Mouse (Mus musculus): Measurements from ENCODE around the gene Dusp16.

The Dusp16 gene

DNA sequence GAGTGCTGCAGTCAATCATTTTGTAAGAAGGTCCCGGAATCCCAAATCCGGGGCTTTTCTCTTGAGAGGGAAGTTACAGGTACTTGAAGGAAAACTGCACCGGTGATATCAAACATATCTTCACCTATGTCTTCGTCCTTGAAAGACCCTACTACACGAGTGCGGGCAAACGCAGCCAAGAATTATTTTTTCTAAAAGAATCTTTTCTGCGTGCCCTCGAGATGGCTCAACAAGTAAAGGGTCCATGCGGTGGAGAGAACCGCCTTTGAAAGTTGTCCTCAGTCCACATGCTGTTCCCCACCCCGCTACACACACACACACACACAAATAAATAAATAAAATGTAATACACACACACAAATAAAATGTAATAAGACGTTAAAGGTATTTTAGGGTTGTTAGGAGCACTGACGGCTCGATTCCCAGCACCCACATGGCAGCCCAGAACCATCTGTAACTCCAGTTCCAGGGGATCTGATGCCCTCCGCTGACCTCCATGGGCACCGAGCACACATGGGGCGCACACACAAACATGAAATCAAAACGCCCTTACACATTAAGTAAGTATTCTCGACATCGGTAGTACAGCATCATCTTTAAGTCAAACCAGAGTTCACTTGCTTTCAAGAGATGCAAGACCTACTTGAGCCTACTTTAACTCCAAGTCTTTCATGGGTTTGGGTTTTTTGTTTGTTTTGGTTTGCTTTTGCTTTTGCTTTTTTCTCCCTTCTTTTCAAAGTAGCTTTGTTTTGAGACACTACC, 801 bp upstream of the Dusp16 start:
- DNase-seq (ENCODE audit: low read depth, low spot score) = no peak

GRCm38 (mm10) chr6:134791251-134792118, 940 bp downstream of the Dusp16 start:
- DNase-seq (ENCODE audit: low read depth, low spot score) = peak; percentile 76

GRCm38 (mm10) chr6:134789100-134789499, 3.3 kb downstream of the Dusp16 start:
- DNase-seq (ENCODE audit: low read depth, low spot score) = no peak

- DNase-seq (ENCODE audit: low read depth, low spot score) = no peak
These were observed 6.0 kb downstream of the Dusp16 start for GRCm38 (mm10) chr6:134786426-134786825.

- no peak for DNase-seq (ENCODE audit: low read depth, low spot score)
These were observed 9.5 kb downstream of the Dusp16 start for GRCm38 (mm10) chr6:134782900-134783299.

GRCm38 (mm10) chr6:134781494-134781913, 10.9 kb downstream of the Dusp16 start:
- peak; percentile 27 for DNase-seq (ENCODE audit: low read depth, low spot score)

GRCm38 (mm10) chr6:134780024-134780423, 12.4 kb downstream of the Dusp16 start:
- DNase-seq (ENCODE audit: low read depth, low spot score) = no peak

DNA sequence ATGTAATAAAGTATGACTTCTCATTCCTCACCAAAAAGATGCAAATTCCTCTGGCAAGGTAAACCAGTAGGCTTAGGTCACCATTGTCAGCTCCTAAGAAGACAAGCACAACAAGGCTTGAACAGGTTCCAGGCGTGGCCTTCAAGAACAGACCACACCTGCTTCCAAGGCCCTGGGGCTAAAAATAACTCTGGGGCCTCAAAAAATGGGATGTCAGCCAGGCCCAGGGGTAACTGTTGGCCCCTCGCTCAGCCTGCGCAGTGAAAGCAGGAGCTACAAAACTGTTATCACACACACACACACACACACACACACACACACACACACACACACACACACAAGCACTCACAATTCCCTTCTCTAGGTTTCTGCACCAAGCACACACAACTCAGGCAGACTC, 18.5 kb downstream of the Dusp16 start:
- DNase-seq (ENCODE audit: low read depth, low spot score) = peak; percentile 79

GRCm38 (mm10) chr6:134773292-134773893, 19.0 kb downstream of the Dusp16 start:
- no peak for DNase-seq (ENCODE audit: low read depth, low spot score)

GRCm38 (mm10) chr6:134770339-134770738, 22.1 kb downstream of the Dusp16 start:
- DNase-seq (ENCODE audit: low read depth, low spot score) = no peak

GRCm38 (mm10) chr6:134764441-134765061, 27.9 kb downstream of the Dusp16 start:
- no peak for DNase-seq (ENCODE audit: low read depth, low spot score)

- DNase-seq (ENCODE audit: low read depth, low spot score) = peak; percentile 54
These were observed 29.0 kb downstream of the Dusp16 start for GRCm38 (mm10) chr6:134763436-134763835.

DNA sequence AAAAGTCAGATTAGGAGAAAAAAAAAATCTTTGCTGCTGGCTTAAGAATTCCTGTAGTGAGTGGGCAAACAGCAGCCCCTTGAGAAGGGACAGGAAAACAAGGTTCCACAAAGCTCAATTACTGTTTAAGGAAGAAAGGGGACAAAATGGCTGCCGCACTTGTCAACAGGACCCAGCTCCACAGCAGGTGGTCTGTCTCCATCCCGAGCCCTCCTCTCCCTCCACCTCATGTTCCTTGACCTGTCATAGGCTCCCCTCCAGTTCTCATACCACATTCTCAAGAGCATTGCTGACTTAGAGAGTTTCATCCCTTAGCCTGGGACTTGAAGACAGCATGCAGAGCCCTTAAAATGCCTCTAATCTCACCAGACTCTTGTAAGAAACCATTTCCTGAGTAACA, 30.6 kb downstream of the Dusp16 start:
- DNase-seq (ENCODE audit: low read depth, low spot score) = no peak

DNA sequence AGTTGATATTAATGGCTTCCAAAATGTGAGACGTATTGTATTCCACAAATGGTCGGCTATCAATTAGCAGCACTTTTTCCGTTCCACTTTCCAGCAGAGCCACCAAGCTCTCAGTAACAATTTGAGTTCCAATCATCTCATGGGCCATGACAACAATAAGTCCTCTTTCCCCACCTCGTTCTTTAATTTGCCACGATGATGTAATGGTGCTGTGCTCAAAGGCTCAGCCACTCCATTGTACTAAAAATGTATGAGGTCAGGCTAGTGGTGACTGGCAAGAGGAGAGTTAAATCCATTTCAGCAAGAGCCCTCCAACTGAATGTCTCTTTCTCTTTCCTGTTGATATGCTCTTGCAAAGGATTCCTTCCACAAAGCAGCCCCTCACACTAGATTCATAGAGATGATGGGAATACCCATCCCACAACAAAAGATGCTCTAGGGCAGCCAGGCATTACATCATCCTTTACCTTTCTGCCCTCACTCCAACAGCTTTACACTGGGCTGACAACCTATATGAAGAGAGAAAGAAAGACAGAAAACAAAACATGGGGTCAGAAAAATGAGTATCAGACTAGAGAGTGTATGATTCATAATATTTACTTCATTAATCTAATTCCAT, 31.4 kb downstream of the Dusp16 start:
- DNase-seq (ENCODE audit: low read depth, low spot score) = peak; percentile 78

DNA sequence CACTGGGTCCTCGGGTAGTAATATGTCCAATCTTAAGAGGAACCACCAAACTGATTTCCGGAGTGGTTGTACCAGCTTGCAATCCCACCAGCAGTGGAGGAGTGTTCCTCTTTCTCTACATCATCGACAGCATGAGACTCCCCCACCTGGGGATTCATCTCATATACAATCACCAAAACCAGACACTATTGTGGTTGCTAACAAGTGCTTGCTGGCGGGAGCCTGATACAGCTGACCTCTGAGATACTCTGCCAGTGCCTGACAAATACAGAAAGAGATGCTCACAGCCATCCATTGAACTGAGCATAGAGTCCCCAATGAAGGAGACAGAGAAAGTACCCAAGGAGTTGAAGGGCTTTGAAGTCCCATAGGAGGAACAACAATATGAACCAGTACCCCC, 36.4 kb downstream of the Dusp16 start:
- DNase-seq (ENCODE audit: low read depth, low spot score) = no peak

- DNase-seq (ENCODE audit: low read depth, low spot score) = no peak
These were observed 38.6 kb downstream of the Dusp16 start for GRCm38 (mm10) chr6:134753858-134754257.

GRCm38 (mm10) chr6:134753412-134753811, 39.0 kb downstream of the Dusp16 start:
- DNase-seq (ENCODE audit: low read depth, low spot score) = no peak

DNA sequence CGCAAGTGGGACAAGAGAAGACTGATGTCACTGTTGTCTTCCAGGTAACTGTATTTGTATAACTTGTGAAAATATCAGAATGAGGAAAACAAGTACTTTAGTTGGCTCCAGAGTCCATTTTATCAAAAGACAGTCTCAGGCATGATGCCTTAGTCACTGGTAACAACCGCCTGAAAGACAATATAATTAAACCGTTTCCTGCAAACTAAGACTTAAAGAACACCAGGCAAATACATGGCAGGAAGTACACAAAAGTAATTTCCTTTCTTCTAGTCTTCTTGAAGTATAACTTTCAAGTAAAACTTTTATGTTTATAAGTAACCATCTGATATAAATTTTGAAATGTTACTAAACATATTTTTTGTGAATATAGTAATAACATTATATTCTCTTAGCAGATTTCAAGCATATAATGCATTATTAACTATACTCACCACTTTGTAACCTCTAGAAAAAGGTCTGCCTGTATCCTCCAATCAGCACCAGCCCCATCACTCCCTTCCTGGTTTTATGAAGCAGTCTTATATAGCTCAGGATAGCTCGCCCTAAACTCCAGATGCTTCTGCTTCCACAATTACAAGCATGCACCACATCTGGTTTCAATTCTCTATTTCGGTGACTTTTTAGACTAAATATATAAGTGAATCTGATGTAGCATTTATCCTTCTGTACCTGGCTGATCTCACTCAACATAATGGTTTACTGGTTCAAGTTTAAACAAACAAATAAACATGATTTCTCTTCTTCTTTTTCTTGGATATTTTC, 40.4 kb downstream of the Dusp16 start:
- DNase-seq (ENCODE audit: low read depth, low spot score) = no peak

GRCm38 (mm10) chr6:134751087-134751486, 41.3 kb downstream of the Dusp16 start:
- no peak for DNase-seq (ENCODE audit: low read depth, low spot score)

DNA sequence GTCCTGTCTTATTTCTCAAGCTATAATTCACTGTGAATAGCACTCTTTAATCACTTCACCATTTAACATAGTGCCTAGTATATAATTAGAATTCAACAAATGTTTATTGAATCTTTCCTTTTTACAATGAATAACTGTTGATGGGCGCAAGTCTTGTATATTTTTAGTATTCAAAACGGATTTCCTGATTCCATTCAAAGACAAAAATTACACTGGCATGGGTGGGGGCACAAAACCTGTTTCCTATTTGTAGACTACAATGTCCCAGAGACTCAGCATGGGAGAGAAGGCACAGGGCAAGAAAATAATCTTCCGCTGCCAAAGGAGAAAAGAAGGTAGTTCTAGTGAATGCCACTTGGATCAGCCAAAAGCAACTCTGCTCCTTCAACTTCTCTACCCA, 44.3 kb downstream of the Dusp16 start:
- DNase-seq (ENCODE audit: low read depth, low spot score) = no peak

DNA sequence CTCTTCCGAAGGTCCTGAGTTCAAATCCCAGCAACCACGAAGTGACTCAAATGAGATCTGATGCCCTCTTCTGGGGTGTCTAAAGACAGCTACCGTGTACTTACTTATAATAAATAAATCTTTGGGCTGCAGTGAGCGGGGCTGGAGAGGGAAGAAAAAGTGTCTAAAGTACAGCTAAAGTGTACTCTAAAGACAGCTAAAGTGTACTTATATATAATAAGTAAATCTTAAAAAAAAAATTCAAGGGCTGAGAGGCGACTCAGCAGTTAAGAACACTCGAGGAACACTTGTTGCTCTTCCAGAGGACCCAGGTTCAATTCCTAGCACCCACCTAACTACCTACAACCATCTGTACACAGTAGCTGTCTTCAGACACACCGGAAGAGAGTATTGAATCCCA, 46.5 kb downstream of the Dusp16 start:
- DNase-seq (ENCODE audit: low read depth, low spot score) = no peak

Measured in brain, adult 2 months (tissue).